Mouse (Mus musculus) G1E (cell line): ENCODE measurements around the gene Ccl17.

Experiments used
- CTCF ChIP-seq: IDR thresholded peaks from 2 replicates; pipeline ENCODE4 v1.5.1; 2012; ENCODE audit warnings: low read depth, low read length, inconsistent platforms, mixed read lengths
- GATA1 ChIP-seq: IDR thresholded peaks from 2 replicates; pipeline ENCODE4 v1.6.1; 2012; ENCODE audit warnings: borderline replicate concordance, low read length, inconsistent platforms, mixed read lengths
- GATA2 ChIP-seq: IDR thresholded peaks from 2 replicates; pipeline ENCODE4 v1.6.1; 2012; ENCODE audit warnings: low read depth, low read length, inconsistent platforms, borderline replicate concordance
- POLR2AphosphoS5 ChIP-seq: IDR thresholded peaks from 2 replicates; pipeline ENCODE4 v1.6.1; 2012; ENCODE audit warnings: low read depth, low read length, inconsistent platforms; ENCODE audit not compliant: insufficient replicate concordance
- TAL1 ChIP-seq: conservative IDR thresholded peaks from 2 replicates; pipeline ENCODE4 v1.6.1; 2012; ENCODE audit warnings: low read depth, low read length, inconsistent platforms, mixed read lengths

DNA sequence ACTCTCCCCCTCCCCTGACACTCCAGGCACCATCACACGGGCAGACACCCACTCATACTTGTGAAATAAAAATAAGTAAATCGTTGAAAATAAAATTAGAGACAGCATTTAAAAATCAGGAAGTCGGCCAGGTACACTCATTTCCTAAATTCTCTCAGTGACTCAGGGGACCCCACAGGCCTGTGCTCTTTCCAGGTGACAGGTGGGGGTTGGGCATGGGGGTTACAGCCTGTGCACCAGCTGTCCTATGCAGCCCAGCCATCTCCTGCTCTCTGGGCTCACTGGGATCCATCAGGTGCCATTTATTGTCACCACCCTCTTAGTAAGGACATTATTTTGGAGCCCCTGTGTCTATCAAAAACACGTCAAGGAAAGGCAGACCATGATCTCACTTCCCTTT lies 26.4 kb upstream of the Ccl17 start:
- no peak for TF ChIP-seq CTCF
- TF ChIP-seq TAL1, result no peak
- TF ChIP-seq GATA1, result no peak
- TF ChIP-seq POLR2AphosphoS5, result no peak
- TF ChIP-seq GATA2, result no peak
